Mouse (Mus musculus) cerebellum, adult 2 months (tissue): ENCODE results near the gene Mpdz. TPM values are rescaled to one million over a fixed set of nuclear protein-coding genes. Genes with fewer than 3 reads are reported as not detected.

Experiments
- DNase-seq, 2 experiments: peaks; one replicate each; pipeline ENCODE4 v3.0.0; 2021
- H3K27ac ChIP-seq: fragments of 200-500 bp; 2 replicates; pipeline ENCODE4 v1.5.1; 2012; ENCODE audit warnings: low read length, control low read depth, inconsistent platforms; ENCODE audit not compliant: insufficient read depth
- H3K27me3 ChIP-seq: fragments of 200-500 bp; 2 replicates; pipeline ENCODE4 v1.6.1; 2012; ENCODE audit warnings: inconsistent platforms, mild to moderate bottlenecking, low read length, moderate library complexity; ENCODE audit not compliant: control insufficient read depth, insufficient read depth
- H3K4me1 ChIP-seq: fragments of 200-500 bp; 2 replicates; pipeline ENCODE4 v1.6.1; 2011; ENCODE audit warnings: low read length; ENCODE audit not compliant: control insufficient read depth, insufficient read depth
- H3K4me3 ChIP-seq: fragments of 200-500 bp; replicated peaks from 2 replicates; pipeline ENCODE3; 2011; ENCODE audit warnings: mild to moderate bottlenecking, low read depth, low read length, control low read depth; ENCODE audit not compliant: insufficient read depth
- CTCF ChIP-seq: fragments of 200-500 bp; IDR thresholded peaks from 2 replicates; pipeline ENCODE4 v1.5.1; 2011; ENCODE audit warnings: low read depth, mild to moderate bottlenecking, control low read depth, low read length, moderate library complexity, borderline replicate concordance; ENCODE audit not compliant: insufficient read depth
- POLR2A ChIP-seq: fragments of 200-500 bp; IDR thresholded peaks from 2 replicates; pipeline ENCODE4 v1.6.1; 2011; ENCODE audit warnings: low read length, control low read depth, borderline replicate concordance; ENCODE audit not compliant: insufficient read depth
- WGBS: fragments of 180-500 bp; shearing (Covaris S2); methylation state at CpG from one replicate; pipeline ENCODE4 v1.1.7; 2018; 5-methylcytosine and 5-hydroxymethylcytosine counted together
- polyA plus RNA-seq: library from polyadenylated mRNA; depleted of rRNA; stranded (reverse); fragments of >200 nt; gene quantifications from 2 replicates; pipeline ENCODE4 v1.2.3, GENCODE M21; 2012

The Mpdz gene
- polyA plus RNA-seq, 1 experiment: 31.8 TPM

GRCm38 (mm10) chr4:81323853-81324252, 118.8 kb downstream of the Mpdz start:
- no peak for DNase-seq
- Histone ChIP-seq H3K4me3 (no peak overlapping the region), H3K27me3 (no peaks in the 10 kb centered on the region), H3K4me1 (peaks cover 8% of the 10 kb centered on the region), H3K27ac (no peak overlapping the region)
- TF ChIP-seq POLR2A (no peak), CTCF (no peak)
- 95% methylated on average over 4 of the region's 4 CpGs for WGBS

DNA sequence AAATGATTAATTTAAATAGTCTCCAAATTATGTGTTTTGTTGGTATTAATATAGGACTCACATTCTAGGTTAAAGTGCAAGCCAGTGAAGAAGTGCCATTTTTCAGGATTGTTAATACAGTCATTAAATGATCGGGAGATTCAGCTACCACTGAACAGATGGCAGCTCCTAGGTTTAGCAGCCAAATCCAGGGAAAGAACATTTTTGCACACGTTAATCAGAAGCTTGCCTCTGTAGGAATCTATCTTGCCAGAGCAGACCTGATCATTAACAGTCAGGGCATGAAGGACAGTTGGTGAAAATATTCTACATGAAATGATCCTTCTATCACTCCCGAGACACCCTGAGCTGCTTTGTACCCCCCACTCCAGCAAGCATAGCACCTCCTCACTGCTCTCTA, 120.4 kb downstream of the Mpdz start:
- TF ChIP-seq CTCF (no peak), POLR2A (no peak)
- WGBS: 9% methylated on average over 3 of the region's 3 CpGs
- no peaks in the 10 kb centered on the region for H3K27me3 ChIP-seq
- H3K4me1 ChIP-seq: peaks cover 8% of the 10 kb centered on the region
- peak; percentile 48 to 82 for DNase-seq
- H3K27ac ChIP-seq: peak overlapping the region; percentile 51; the same call in 1 of the 2 replicates
- H3K4me3 ChIP-seq: no peak overlapping the region

DNA sequence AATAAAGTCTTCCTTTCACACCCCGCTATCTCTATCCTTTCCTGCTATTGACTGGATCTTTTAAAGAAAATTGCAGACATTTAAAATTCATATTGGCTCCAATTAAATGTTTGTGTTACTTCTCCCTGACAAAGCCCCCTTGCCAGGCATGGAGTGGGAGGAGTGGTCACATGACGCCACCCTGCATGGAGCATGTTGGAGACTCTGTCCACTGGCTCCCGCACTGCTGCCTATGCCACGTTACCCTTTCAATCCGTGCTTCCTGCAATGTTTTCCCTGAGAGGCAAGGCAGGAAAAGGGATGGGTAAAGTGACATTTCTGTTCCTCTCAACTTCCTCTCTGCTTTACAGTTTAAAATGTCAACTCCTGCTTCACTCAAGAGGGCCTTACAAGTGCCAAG, 128.0 kb downstream of the Mpdz start:
- Histone ChIP-seq H3K27me3 (no peaks in the 10 kb centered on the region), H3K4me3 (no peak overlapping the region), H3K27ac (no peak overlapping the region), H3K4me1 (no peaks in the 10 kb centered on the region)
- WGBS: 67% methylated on average over 5 of the region's 5 CpGs
- no peak for DNase-seq
- TF ChIP-seq POLR2A (no peak), CTCF (no peak)

- Histone ChIP-seq H3K4me1 (no peaks in the 10 kb centered on the region), H3K27me3 (no peaks in the 10 kb centered on the region), H3K27ac (no peak overlapping the region), H3K4me3 (no peak overlapping the region)
- DNase-seq: no peak
- no peak for TF ChIP-seq POLR2A
- no peak for TF ChIP-seq CTCF
- 95% methylated on average over 4 of the region's 4 CpGs for WGBS
Observed at GRCm38 (mm10) chr4:81313246-81313645, 129.4 kb downstream of the Mpdz start.

- DNase-seq: no peak
- H3K27me3 ChIP-seq: no peaks in the 10 kb centered on the region
- no peak for TF ChIP-seq CTCF
- no peak for TF ChIP-seq POLR2A
- whole genome bisulfite sequencing: 83% methylated on average over 2 of the region's 2 CpGs
- H3K27ac ChIP-seq: no peak overlapping the region
- H3K4me1 ChIP-seq: no peaks in the 10 kb centered on the region
- H3K4me3 ChIP-seq: no peak overlapping the region
Observed at GRCm38 (mm10) chr4:81310168-81310474, 132.5 kb downstream of the Mpdz start.

GRCm38 (mm10) chr4:81309473-81310167, 133.0 kb downstream of the Mpdz start:
- no peak overlapping the region for H3K4me3 ChIP-seq
- H3K27me3 ChIP-seq: no peaks in the 10 kb centered on the region
- H3K27ac ChIP-seq: no peak overlapping the region
- 90% methylated on average over 12 of the region's 12 CpGs for WGBS
- H3K4me1 ChIP-seq: no peaks in the 10 kb centered on the region
- TF ChIP-seq CTCF: no peak
- no peak for DNase-seq

DNA sequence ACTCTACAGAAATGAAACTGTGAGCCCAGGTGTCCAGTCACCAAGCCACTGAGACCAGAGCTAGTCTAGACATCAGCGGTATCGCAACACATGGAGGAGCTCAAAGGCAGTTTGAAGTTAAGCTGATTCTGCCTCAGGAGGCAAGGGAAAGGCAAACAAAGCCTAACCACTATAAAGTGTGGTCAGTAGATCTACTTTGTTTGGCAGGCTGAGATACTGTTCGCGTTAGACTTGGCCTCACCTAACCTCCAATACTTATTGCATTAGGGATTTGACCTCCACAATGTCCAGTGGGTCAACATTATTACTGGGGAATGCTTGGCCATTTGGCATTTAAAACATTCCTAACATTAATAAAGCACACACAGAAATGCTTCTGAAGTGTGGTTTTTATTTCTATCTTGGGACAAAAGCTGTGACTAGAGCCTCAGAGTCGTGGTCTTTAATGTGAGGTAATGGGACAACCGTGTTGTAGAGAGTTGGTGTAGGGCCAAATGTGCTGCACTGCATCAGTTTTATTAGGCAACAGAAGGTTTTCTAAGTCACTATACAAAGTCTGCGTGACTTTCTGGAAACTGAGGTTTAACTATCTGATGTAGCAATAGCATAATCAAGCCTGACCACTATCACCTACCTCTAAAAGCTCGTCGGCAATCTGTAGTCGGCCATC, 134.9 kb downstream of the Mpdz start:
- H3K27ac ChIP-seq: no peak overlapping the region
- DNase-seq: no peak
- H3K4me3 ChIP-seq: no peak overlapping the region
- WGBS: 93% methylated on average over 10 of the region's 10 CpGs
- no peaks in the 10 kb centered on the region for H3K4me1 ChIP-seq
- no peaks in the 10 kb centered on the region for H3K27me3 ChIP-seq
- TF ChIP-seq POLR2A (no peak), CTCF (no peak)

- DNase-seq: no peak
- H3K27ac ChIP-seq: no peak overlapping the region
- no peaks in the 10 kb centered on the region for H3K4me1 ChIP-seq
- no peak for TF ChIP-seq POLR2A
- no peak for TF ChIP-seq CTCF
- no peaks in the 10 kb centered on the region for H3K27me3 ChIP-seq
- no peak overlapping the region for H3K4me3 ChIP-seq
- 96% methylated on average over 3 of the region's 3 CpGs for WGBS
Observed at GRCm38 (mm10) chr4:81302056-81302455, 140.6 kb downstream of the Mpdz start.
